Mouse (Mus musculus) forebrain, embryonic 11.5 days (tissue): Measurements from ENCODE around the gene Foxs1. TPM values are rescaled to one million over a fixed set of nuclear protein-coding genes. Genes with fewer than 3 reads are reported as not detected.

Experiments
- ATAC-seq: fragments of 200-750 bp; cut with Nextera tagmentation; replicated peaks from 2 replicates; pipeline ENCODE4 v1.8.0; 2017; ENCODE audit warnings: moderate TSS enrichment; ENCODE audit not compliant: low FRiP score
- DNase-seq: peaks from one replicate; pipeline ENCODE4 v3.0.0-alpha.2; 2017; ENCODE audit warnings: low spot score
- H3K27ac ChIP-seq: fragments of 300-500 bp; sonication (generic); 2 replicates; pipeline ENCODE4 v1.5.1; 2014; ENCODE audit warnings: low read depth, low read length
- H3K27me3 ChIP-seq: fragments of 300-500 bp; sonication (generic); 2 replicates; pipeline ENCODE4 v1.6.1; 2014; ENCODE audit warnings: mild to moderate bottlenecking, low read length, mixed read lengths; ENCODE audit not compliant: control insufficient read depth, insufficient read depth
- H3K36me3 ChIP-seq: fragments of 300-500 bp; sonication (generic); 2 replicates; pipeline ENCODE4 v1.6.1; 2014; ENCODE audit warnings: mild to moderate bottlenecking, low read length, moderate library complexity, mixed read lengths; ENCODE audit not compliant: control insufficient read depth, insufficient read depth
- H3K4me1 ChIP-seq: fragments of 300-500 bp; sonication (generic); replicated peaks from 2 replicates; pipeline ENCODE4 v1.6.1; 2014; ENCODE audit warnings: low read length, mixed read lengths; ENCODE audit not compliant: control insufficient read depth, insufficient read depth
- H3K4me2 ChIP-seq: fragments of 300-500 bp; sonication (generic); 2 replicates; pipeline ENCODE4 v1.6.1; 2014; ENCODE audit warnings: low read depth, mild to moderate bottlenecking, low read length, moderate library complexity, mixed read lengths; ENCODE audit not compliant: severe bottlenecking
- H3K4me3 ChIP-seq: fragments of 300-500 bp; sonication (generic); 2 replicates; pipeline ENCODE4 v1.5.1; 2014; ENCODE audit warnings: low read depth, low read length
- H3K9ac ChIP-seq: fragments of 300-500 bp; sonication (generic); 2 replicates; pipeline ENCODE4 v1.6.1; 2014; ENCODE audit warnings: low read length
- H3K9me3 ChIP-seq: fragments of 300-500 bp; sonication (generic); 2 replicates; pipeline ENCODE4 v1.6.1; 2016; ENCODE audit warnings: low read length, mixed read lengths; ENCODE audit not compliant: control insufficient read depth
- WGBS: fragments of 180-500 bp; shearing (Covaris S2); extraction: QIAGEN DNeasy Blood & Tissue Kit; methylation state at CpG from one replicate; pipeline ENCODE4 v1.1.7; 2014; 5-methylcytosine and 5-hydroxymethylcytosine counted together
- polyA plus RNA-seq: library from polyadenylated mRNA; unstranded; fragments of >200 nt; fragmentation: Nextera tagmentation; extraction: Ambion mirVana; gene quantifications from 2 replicates; pipeline ENCODE4 v1.2.1, GENCODE M21; 2014

Foxs1 gene
- polyA plus RNA-seq, 1 experiment from 2014 or later = 1.4 TPM

- 3% methylated on average over 17 of the region's 18 CpGs for WGBS
- Histone ChIP-seq H3K36me3 (no peaks in the 10 kb centered on the region), H3K4me1 (no peaks in the 10 kb centered on the region), H3K4me2 (peak overlapping the region; percentile 32; the same call in 1 of the 2 replicates), H3K27me3 (peaks cover 23% of the 10 kb centered on the region), H3K27ac (no peak overlapping the region), H3K9me3 (no peaks in the 10 kb centered on the region), H3K4me3 (no peak overlapping the region), H3K9ac (no peak overlapping the region)
- ATAC-seq (peak; percentile 76), DNase-seq (peak; percentile 91)
These were observed 18.5 kb downstream of the Foxs1 start for GRCm38 (mm10) chr2:152914310-152915120.

- no peak overlapping the region for H3K9ac ChIP-seq
- H3K27ac ChIP-seq = no peak overlapping the region
- ATAC-seq = no peak
- WGBS = 39% methylated on average over 7 of the region's 7 CpGs
- no peaks in the 10 kb centered on the region for H3K9me3 ChIP-seq
- H3K4me2 ChIP-seq = no peak overlapping the region
- no peak for DNase-seq
- H3K36me3 ChIP-seq = no peaks in the 10 kb centered on the region
- peaks cover 23% of the 10 kb centered on the region for H3K27me3 ChIP-seq
- no peaks in the 10 kb centered on the region for H3K4me1 ChIP-seq
- no peak overlapping the region for H3K4me3 ChIP-seq
These were observed 19.5 kb downstream of the Foxs1 start for GRCm38 (mm10) chr2:152913471-152913870.

DNA sequence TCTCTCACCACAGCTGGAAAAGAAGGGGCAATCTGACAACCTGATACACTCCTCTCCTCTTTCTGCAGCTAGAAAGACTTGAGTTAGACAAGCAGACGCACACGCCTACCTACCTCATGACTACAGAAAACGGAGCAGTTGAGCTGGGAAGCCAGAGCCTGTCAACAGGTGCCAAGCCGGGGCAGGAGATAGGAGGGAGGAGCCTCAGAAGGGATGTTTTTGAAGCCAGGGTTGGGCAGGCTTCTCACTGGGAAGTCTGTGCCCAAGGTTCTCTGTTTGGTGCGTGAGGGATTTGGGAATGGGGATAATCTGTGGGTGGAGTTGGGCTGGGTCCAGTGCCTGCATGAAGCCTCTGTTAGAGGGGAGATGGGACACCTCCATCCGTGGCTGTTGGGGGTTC, 21.6 kb downstream of the Foxs1 start:
- Histone ChIP-seq H3K9ac (no peak overlapping the region), H3K4me3 (no peak overlapping the region), H3K27me3 (peaks cover 23% of the 10 kb centered on the region), H3K9me3 (no peaks in the 10 kb centered on the region), H3K36me3 (no peaks in the 10 kb centered on the region), H3K4me1 (no peaks in the 10 kb centered on the region), H3K4me2 (no peak overlapping the region), H3K27ac (no peak overlapping the region)
- no peak for DNase-seq
- WGBS = 30% methylated on average over 6 of the region's 6 CpGs
- no peak for ATAC-seq

DNA sequence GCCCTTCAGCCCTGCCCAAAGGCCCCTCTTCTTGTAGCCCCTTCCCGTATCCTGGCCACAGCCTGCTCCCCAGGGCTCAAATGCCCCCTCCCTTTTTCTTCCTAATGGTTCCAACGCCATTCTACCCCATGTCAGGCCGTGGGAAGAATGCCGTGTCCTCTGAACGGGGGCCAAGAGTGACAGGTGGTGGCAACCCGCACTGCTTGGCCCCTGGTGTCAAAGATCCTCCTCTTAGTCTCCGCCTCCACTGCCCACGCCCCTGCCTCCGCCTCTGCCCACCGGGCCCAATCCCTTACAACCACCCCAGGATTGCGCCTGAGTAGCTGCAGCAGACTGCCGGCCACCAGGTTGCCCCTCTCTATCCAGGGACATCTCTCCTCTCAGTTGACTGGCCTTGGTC, 22.0 kb downstream of the Foxs1 start, which contains the start of gene Mylk2:
Mylk2 (plus strand) TSS at position 322 of the 400 bp plus-strand sequence.
- no peak within 1 kb of the TSS for H3K4me3 ChIP-seq
- peaks cover 23% of the 10 kb centered on the region for H3K27me3 ChIP-seq
- ATAC-seq (no peak), DNase-seq (no peak)
- H3K27ac ChIP-seq = no peak within 1 kb of the TSS
- H3K9me3 ChIP-seq = no peaks in the 10 kb centered on the region
- H3K4me1 ChIP-seq = no peaks in the 10 kb centered on the region
- 23% methylated on average over 12 of the region's 12 CpGs for WGBS
- H3K9ac ChIP-seq = no peak within 1 kb of the TSS
- H3K4me2 ChIP-seq = no peak within 1 kb of the TSS
- H3K36me3 ChIP-seq = no peaks in the 10 kb centered on the region

GRCm38 (mm10) chr2:152909848-152910247, 23.2 kb downstream of the Foxs1 start:
- H3K27me3 ChIP-seq = peaks cover 23% of the 10 kb centered on the region
- WGBS = 80% methylated on average over 6 of the region's 6 CpGs
- ATAC-seq = no peak

DNA sequence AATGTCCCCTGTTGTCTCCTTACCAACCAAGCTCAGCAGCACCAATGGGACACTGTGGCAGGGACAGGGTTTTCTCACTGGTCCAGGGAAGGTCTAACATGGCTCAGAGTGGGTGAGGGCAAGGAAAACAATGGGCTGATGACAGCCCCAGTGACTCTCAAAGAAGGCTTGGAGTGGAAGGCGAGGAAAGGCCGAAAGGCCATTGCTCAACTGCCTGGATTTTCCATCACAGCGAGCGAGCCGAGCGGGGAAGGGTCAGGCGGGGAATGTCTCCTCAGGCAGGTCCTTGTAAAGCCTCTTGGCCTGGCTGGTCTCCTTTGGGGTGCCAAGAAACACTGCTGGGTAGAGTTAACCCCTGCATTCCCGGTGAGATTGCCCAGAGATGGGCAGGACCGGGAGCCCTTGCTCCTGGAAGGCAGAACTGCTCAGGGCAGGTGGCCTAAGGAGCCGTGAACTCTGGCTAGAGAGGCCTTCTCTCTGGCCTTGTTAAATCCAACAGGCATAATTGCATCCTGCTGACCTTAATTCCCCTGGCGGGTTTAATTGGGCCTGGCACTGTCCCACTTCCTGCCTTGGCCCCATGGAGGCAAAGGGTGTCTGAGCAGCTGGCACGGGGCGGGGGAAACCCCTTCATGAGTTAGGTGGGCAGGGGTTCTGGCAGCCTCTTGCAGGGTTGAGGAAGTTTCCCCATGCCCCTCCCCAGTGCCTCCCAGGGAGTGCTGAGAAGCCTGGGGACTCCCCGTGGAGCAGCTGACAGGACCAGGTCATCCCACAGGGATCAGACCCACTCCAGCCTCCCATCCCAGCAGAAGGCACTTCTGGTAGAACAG, 25.7 kb downstream of the Foxs1 start:
- no peak overlapping the region for H3K27ac ChIP-seq
- H3K4me3 ChIP-seq = no peak overlapping the region
- H3K27me3 ChIP-seq = peaks cover 12% of the 10 kb centered on the region
- no peak overlapping the region for H3K9ac ChIP-seq
- H3K4me2 ChIP-seq = no peak overlapping the region
- DNase-seq (no peak), ATAC-seq (no peak)
- 62% methylated on average over 14 of the region's 14 CpGs for WGBS
- no peaks in the 10 kb centered on the region for H3K36me3 ChIP-seq
- no peaks in the 10 kb centered on the region for H3K4me1 ChIP-seq
- no peaks in the 10 kb centered on the region for H3K9me3 ChIP-seq

More at GRCm38 (mm10) chr2:152909848-152910247, 23.2 kb downstream of the Foxs1 start:
- Histone ChIP-seq H3K4me3 (no peak overlapping the region), H3K9me3 (no peaks in the 10 kb centered on the region), H3K27ac (no peak overlapping the region), H3K4me2 (no peak overlapping the region), H3K9ac (no peak overlapping the region), H3K4me1 (no peaks in the 10 kb centered on the region), H3K36me3 (no peaks in the 10 kb centered on the region)
- no peak for DNase-seq

DNA sequence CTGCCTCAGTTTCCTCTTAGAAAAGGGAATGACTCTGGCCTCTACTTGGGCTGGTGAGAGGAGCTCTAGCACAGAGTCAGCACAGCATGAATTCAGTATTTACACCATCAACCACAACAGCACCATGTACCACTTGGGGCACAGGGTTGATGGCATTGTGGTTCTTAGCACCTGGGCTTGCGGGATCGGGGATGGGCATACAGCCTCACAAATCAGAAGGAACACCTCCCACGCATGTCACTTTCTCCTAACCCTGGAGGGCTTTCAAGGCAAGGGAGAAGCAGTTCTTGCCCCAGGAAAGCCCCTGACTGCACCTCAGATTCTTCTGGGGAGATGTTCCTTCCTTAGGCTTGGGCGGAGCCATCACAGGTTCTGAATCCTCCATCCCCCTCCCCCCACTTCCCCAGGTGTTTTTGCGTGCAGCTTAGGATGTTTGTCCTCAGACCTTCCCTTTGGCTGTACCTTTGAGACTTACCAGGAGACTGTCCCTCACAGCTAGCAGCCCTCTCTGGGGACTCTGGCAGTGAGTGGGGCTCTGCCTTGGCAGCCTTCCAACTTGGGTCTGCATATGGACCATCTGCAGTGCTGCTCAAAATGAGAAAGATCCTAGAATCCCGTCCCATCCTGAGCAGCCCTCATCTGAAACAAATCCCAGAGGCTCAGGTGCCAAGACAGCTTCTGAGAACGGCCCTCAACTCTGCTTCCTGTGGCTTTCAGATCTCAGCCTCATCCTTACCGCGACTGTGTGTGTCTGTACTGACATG, 26.6 kb downstream of the Foxs1 start:
- no peak for ATAC-seq
- Histone ChIP-seq H3K4me2 (no peak overlapping the region), H3K27me3 (peaks cover 7% of the 10 kb centered on the region), H3K4me1 (no peaks in the 10 kb centered on the region), H3K27ac (no peak overlapping the region), H3K4me3 (no peak overlapping the region), H3K36me3 (no peaks in the 10 kb centered on the region), H3K9me3 (no peaks in the 10 kb centered on the region), H3K9ac (no peak overlapping the region)
- DNase-seq = no peak
- 68% methylated on average over 9 of the region's 9 CpGs for WGBS

DNA sequence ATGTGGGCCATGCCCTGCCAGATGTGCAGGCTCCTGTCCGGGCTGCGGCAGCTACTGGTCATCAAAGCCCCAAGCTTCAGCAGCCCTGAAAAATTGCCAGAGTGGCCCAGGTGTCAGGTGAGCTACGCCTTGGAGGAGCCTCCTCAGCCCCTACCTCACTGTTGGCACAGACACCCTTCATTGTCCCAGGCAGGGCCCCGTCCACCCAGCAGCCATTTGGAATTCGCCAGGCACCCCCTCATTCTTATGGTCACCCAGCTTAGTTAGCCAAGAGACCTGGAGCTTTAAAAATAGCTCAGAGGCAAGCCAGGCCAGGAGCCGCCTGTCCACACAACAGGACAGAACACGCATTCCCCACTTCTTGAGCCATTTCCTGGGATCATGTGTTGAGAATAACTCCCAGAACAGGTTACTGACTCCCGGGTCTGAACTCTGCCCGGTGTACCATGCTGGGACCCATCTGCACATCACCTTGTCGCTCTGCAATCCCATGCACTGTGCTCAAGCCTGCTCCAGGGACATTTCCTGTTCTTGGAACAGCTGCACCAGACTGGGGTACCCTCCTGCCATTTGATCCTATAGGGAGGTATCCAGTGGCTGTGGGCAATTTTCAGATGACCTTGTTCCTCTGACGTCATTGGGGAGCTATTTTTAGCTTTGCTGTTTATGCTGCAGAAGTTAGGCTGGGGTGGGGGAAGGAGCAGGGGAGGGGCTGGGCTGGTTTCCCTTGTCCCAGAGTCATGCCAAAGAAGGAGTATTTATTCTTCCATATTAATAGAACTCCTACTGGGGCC, 27.8 kb downstream of the Foxs1 start:
- no peak for DNase-seq

More for the DNA sequence above, 27.8 kb downstream of the Foxs1 start:
- 76% methylated on average over 11 of the region's 11 CpGs for WGBS
- no peaks in the 10 kb centered on the region for H3K36me3 ChIP-seq
- no peak for ATAC-seq
- H3K4me2 ChIP-seq = no peak overlapping the region
- H3K27me3 ChIP-seq = no peaks in the 10 kb centered on the region
- no peak overlapping the region for H3K4me3 ChIP-seq
- H3K9me3 ChIP-seq = no peaks in the 10 kb centered on the region
- H3K4me1 ChIP-seq = no peaks in the 10 kb centered on the region
- no peak overlapping the region for H3K27ac ChIP-seq
- H3K9ac ChIP-seq = no peak overlapping the region
